Mouse (Mus musculus) hindbrain, embryonic 12.5 days (tissue): ENCODE data around the gene Ccz1. TPM values are rescaled to one million over a fixed set of nuclear protein-coding genes. Genes with fewer than 3 reads are reported as not detected.
"Not testable (repeated sequence)": the region's sequence is repeated elsewhere in the genome, so short reads cannot be mapped to it uniquely, and the experiment has no call there.

Source experiments
- ATAC-seq: fragments of 200-750 bp; cut with Nextera tagmentation; 2 replicates; pipeline ENCODE4 v1.8.0; 2017; ENCODE audit warnings: moderate TSS enrichment; ENCODE audit not compliant: low FRiP score
- H3K27ac ChIP-seq: fragments of 300-500 bp; sonication (generic); 2 replicates; pipeline ENCODE4 v1.5.1; 2016; ENCODE audit warnings: mild to moderate bottlenecking
- H3K27me3 ChIP-seq: fragments of 300-500 bp; sonication (generic); 2 replicates; pipeline ENCODE4 v1.6.1; 2016; ENCODE audit warnings: mild to moderate bottlenecking
- H3K36me3 ChIP-seq: fragments of 300-500 bp; sonication (generic); 2 replicates; pipeline ENCODE4 v1.6.1; 2016; ENCODE audit warnings: mild to moderate bottlenecking
- H3K4me1 ChIP-seq: fragments of 300-500 bp; sonication (generic); 2 replicates; pipeline ENCODE4 v1.6.1; 2016
- H3K4me2 ChIP-seq: fragments of 300-500 bp; sonication (generic); replicated peaks from 2 replicates; pipeline ENCODE4 v1.6.1; 2016; ENCODE audit warnings: mild to moderate bottlenecking
- H3K4me3 ChIP-seq: fragments of 300-500 bp; sonication (generic); 2 replicates; pipeline ENCODE4 v1.5.1; 2016; ENCODE audit warnings: mild to moderate bottlenecking
- H3K9ac ChIP-seq: fragments of 300-500 bp; sonication (generic); 2 replicates; pipeline ENCODE4 v1.6.1; 2016; ENCODE audit warnings: mild to moderate bottlenecking, moderate library complexity
- H3K9me3 ChIP-seq: fragments of 300-500 bp; sonication (generic); replicated peaks from 2 replicates; pipeline ENCODE4 v1.6.1; 2016; ENCODE audit warnings: mild to moderate bottlenecking
- WGBS: fragments of 180-500 bp; shearing (Covaris S2); methylation state at CpG from one replicate; pipeline ENCODE4 v1.1.7; 2016; 5-methylcytosine and 5-hydroxymethylcytosine counted together
- polyA plus RNA-seq: library from polyadenylated mRNA; unstranded; fragments of >200 nt; fragmentation: Nextera tagmentation; extraction: Ambion mirVana; gene quantifications from 2 replicates; pipeline ENCODE4 v1.2.1, GENCODE M21; 2016

The Ccz1 gene
- polyA plus RNA-seq, 1 experiment from 2014 or later: 99.4 TPM

DNA sequence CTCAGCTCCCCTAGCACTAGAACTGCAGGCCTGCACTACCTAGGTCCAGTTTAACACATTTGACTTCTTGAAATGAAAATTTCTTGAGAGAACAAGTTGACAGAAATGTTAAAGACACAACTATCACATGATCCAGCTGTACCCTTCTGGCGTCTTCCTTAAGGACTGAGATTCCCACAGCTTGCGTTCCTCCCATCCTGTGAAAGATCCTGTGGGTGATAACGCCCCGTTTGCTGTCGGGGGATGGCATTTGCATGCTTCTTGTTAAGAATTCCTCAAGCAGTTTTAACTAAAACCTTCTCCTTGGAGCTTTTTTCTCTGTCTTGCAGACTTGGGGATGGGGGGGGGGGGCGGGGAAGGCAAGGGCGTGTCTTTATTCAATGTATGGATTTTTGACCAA is 19.9 kb upstream of the Ccz1 start:
- WGBS: 83% methylated on average over 7 of the region's 7 CpGs
- no peak for ATAC-seq
- no peaks in the 10 kb centered on the region for H3K36me3 ChIP-seq

GRCm38 (mm10) chr5:144032491-144032890 is 17.8 kb upstream of the Ccz1 start:
- Histone ChIP-seq H3K4me2 (no peak overlapping the region), H3K9me3 (no peaks in the 10 kb centered on the region), H3K36me3 (no peaks in the 10 kb centered on the region), H3K4me1 (no peaks in the 10 kb centered on the region), H3K9ac (no peak overlapping the region), H3K4me3 (no peak overlapping the region), H3K27me3 (no peaks in the 10 kb centered on the region), H3K27ac (no peak overlapping the region)
- WGBS: 82% methylated on average over 7 of the region's 7 CpGs
- no peak for ATAC-seq

More for the DNA sequence above, 19.9 kb upstream of the Ccz1 start:
- no peaks in the 10 kb centered on the region for H3K27me3 ChIP-seq
- H3K4me2 ChIP-seq: no peak overlapping the region
- H3K9me3 ChIP-seq: 0 out of 2 replicates have a peak, but pooled peaks cover 1% of the 10 kb centered on the region
- H3K4me1 ChIP-seq: no peaks in the 10 kb centered on the region
- no peak overlapping the region for H3K27ac ChIP-seq
- no peak overlapping the region for H3K4me3 ChIP-seq
- H3K9ac ChIP-seq: no peak overlapping the region

DNA sequence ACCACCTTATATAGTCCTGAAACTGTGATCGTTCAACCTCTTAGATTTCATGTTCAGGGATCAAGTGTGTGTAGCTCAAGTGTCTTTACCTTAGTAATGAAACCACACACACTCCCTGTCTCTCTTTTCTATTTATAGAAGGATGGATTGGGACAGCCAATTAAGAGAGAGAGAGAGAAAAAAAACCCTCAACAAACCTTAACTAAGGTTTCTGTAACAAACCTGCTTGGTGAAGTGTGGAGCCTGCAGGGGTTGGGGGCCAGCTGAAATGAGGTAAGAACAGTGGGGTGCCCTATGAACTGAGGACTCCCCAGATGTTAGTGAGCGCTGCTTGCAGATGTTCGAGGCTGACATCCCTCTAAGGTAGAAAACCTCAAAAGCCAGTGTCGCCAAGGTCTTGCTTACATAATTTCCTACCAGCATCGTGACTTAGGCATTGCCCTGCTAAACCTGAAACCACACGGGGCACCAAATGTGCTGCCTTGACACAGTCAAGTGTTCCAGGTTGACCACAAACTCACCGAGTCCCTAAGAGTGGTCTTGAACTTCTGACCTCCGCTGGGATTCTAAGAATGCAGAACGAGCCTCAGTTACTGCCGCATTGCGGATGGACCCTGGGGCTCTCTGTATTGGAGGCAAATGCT is 12.1 kb upstream of the Ccz1 start, which contains the start of gene Ocm:
Ocm (minus strand) TSS at position 51 of the 644 bp plus-strand sequence.
- H3K9me3 ChIP-seq: no peaks in the 10 kb centered on the region
- no peak within 1 kb of the TSS for H3K27ac ChIP-seq
- 76% methylated on average over 11 of the region's 11 CpGs for WGBS
- H3K4me2 ChIP-seq: no peak within 1 kb of the TSS
- H3K27me3 ChIP-seq: no peaks in the 10 kb centered on the region
- ATAC-seq: no peak
- H3K4me1 ChIP-seq: no peaks in the 10 kb centered on the region
- H3K4me3 ChIP-seq: no peak within 1 kb of the TSS
- H3K9ac ChIP-seq: no peak within 1 kb of the TSS
- no peaks in the 10 kb centered on the region for H3K36me3 ChIP-seq

GRCm38 (mm10) chr5:144015845-144016244 is 1.2 kb upstream of the Ccz1 start:
- no peak overlapping the region for H3K4me2 ChIP-seq
- H3K4me3 ChIP-seq: no peak overlapping the region
- ATAC-seq: no peak
- peaks cover 16% of the 10 kb centered on the region for H3K36me3 ChIP-seq
- 92% methylated on average over 9 of the region's 9 CpGs for WGBS
- peaks cover 5% of the 10 kb centered on the region for H3K4me1 ChIP-seq
- H3K9me3 ChIP-seq: no peaks in the 10 kb centered on the region
- no peak overlapping the region for H3K27ac ChIP-seq
- H3K9ac ChIP-seq: no peak overlapping the region
- H3K27me3 ChIP-seq: no peaks in the 10 kb centered on the region

DNA sequence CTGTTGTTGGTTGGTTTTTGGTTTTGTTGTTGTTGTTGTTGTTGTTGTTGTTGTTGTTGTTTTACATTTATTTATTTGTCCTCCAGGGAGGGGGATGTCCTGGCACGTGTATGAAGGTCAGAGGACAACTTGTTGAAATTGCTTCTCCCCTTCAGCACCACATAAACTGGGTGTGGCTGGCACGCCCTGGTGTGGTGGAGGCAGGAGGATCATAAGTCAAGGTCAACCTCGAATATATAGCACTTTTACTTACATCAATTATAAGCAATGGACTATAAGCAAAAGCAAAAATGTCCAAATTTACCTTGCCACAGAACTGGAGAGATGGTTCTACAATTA is 604 bp upstream of the Ccz1 start:
- WGBS: 79% methylated on average over 3 of the region's 3 CpGs
- H3K4me3 ChIP-seq: peak overlapping the region; percentile 88
- no peaks in the 10 kb centered on the region for H3K27me3 ChIP-seq
- ATAC-seq: 0 out of 2 replicates have a peak, but pooled peaks have one; percentile 47
- peaks cover 5% of the 10 kb centered on the region for H3K4me1 ChIP-seq
- H3K36me3 ChIP-seq: peaks cover 21% of the 10 kb centered on the region
- H3K9ac ChIP-seq: no peak overlapping the region
- H3K4me2 ChIP-seq: peak overlapping the region; percentile 52
- H3K27ac ChIP-seq: no peak overlapping the region
- H3K9me3 ChIP-seq: no peaks in the 10 kb centered on the region

DNA sequence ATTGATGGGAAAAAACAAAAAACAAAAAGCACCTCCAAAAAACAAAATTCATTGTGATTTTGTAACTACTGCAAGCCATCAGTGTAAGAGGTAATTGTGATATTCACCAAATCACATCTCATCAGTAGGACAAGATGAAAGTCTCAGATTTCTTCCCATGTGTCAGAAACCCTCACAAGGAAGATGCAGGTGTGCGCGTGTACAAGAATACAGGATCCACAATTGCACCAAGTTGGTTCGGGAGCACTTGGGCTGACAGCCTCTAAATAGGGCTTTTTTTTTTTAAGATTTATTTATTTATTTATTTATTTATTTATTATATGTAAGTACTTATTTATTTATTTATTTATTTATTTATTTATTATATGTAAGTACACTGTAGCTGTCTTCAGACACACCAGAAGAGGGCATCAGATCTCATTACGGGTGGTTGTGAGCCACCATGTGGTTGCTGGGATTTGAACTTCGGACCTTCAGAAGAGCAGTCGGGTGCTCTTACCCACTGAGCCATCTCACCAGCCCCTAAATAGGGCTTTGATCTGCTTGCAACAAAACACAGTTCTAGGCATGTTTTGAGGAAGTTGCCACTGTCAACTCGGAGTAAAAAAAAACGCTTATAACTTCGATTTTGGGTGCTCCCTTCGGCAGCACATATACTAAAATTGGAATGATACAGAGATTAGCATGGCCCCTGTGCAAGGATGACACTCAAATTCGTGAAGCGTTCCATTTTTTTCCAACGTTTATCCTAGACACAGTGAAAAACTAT is 1.1 kb downstream of the Ccz1 start:
- ATAC-seq: not testable (repeated sequence)

DNA sequence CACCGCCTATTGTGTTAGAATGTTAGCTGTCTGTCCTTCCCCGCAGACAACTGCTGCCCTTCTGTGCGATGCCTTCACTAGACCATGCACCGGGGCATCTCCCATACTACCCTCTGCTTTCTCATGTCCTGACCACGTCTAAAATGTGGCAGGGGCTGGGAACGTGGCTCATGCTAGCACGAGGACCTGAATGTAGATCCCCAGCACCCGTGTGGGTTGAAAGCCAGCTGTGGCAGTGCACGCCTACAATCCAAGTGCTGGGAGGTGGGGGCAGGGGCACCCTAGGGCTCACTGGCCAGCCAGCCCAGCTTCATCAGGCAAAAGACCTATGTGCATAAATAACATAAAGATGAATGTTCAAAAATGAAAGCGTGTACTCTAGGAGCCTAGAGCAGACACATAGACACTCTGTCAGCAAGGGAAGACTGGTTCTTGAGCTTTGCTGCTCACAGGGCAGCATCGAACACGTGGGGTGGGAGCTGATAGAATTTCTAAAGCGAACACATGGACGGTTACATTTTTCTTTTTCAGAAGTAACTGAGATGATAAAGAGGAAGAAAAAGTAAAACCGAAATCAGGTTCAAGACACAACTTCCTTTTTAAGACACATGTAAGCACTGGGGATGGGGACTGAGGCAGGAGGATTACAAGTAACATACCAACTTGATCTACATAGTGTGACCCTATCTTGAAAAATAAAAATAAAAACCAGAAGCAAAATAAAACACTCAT is 12.1 kb downstream of the Ccz1 start:
- 94% methylated on average over 15 of the region's 15 CpGs for WGBS
- no peaks in the 10 kb centered on the region; the same call in 1 of the 2 replicates for H3K9me3 ChIP-seq

More for the DNA sequence above, 1.1 kb downstream of the Ccz1 start:
- H3K4me1 ChIP-seq, H3K27me3 ChIP-seq, H3K27ac ChIP-seq, H3K9me3 ChIP-seq: not testable (repeated sequence)
- Histone ChIP-seq H3K4me2 (peak overlapping the region; percentile 52), H3K9ac (peak overlapping the region; percentile 87; the same call in 1 of the 2 replicates), H3K4me3 (peak overlapping the region; percentile 88), H3K36me3 (peaks cover 37% of the 10 kb centered on the region)
- 66% methylated on average over 13 of the region's 13 CpGs for WGBS

DNA sequence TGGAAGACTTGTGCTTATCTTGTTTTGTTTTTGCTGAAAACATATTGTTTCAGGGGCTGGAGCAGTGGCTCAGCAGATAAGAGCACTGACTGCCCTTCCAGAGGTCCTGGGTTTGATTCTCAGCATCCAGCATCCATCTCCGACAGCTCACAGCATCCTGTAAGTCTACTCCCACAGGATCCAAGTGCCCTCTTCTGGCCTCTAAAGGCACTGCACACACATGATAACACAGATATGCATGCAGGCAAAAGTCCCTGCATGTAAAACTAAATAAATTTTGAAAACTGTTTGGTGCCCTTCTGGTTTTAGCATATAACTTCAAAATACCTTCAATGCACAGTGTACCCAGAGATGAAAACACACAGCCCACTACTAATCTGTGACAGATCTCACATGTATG is 15.3 kb downstream of the Ccz1 start:
- ATAC-seq: no peak
- Histone ChIP-seq H3K27me3 (no peaks in the 10 kb centered on the region), H3K9me3 (no peaks in the 10 kb centered on the region; the same call in 1 of the 2 replicates), H3K4me3 (no peak overlapping the region), H3K27ac (no peak overlapping the region), H3K4me2 (no peak overlapping the region), H3K36me3 (peaks cover 91% of the 10 kb centered on the region), H3K9ac (no peak overlapping the region), H3K4me1 (no peaks in the 10 kb centered on the region)
- 93% methylated on average over 1 of the region's 1 CpGs for WGBS

More for the DNA sequence above, 12.1 kb downstream of the Ccz1 start:
- Histone ChIP-seq H3K27me3 (no peaks in the 10 kb centered on the region), H3K9ac (no peak overlapping the region), H3K27ac (no peak overlapping the region), H3K4me2 (no peak overlapping the region), H3K4me3 (no peak overlapping the region), H3K36me3 (peaks cover 83% of the 10 kb centered on the region), H3K4me1 (no peaks in the 10 kb centered on the region)
- ATAC-seq: no peak

- H3K27ac ChIP-seq: no peak overlapping the region
- no peaks in the 10 kb centered on the region for H3K27me3 ChIP-seq
- H3K4me1 ChIP-seq: no peaks in the 10 kb centered on the region
- ATAC-seq: no peak
- H3K4me3 ChIP-seq: no peak overlapping the region
- H3K9ac ChIP-seq: no peak overlapping the region
- WGBS: 77% methylated on average over 11 of the region's 11 CpGs
- no peaks in the 10 kb centered on the region; the same call in 1 of the 2 replicates for H3K9me3 ChIP-seq
- H3K36me3 ChIP-seq: peaks cover 94% of the 10 kb centered on the region
- no peak overlapping the region for H3K4me2 ChIP-seq
Measured at GRCm38 (mm10) chr5:143994632-143995365, 19.9 kb downstream of the Ccz1 start.

GRCm38 (mm10) chr5:143993849-143994248 is 20.8 kb downstream of the Ccz1 start:
- ATAC-seq: no peak
- no peak overlapping the region for H3K27ac ChIP-seq
- no peak overlapping the region for H3K4me3 ChIP-seq
- H3K4me1 ChIP-seq: no peaks in the 10 kb centered on the region
- H3K36me3 ChIP-seq: peaks cover 94% of the 10 kb centered on the region
- H3K9ac ChIP-seq: no peak overlapping the region
- H3K4me2 ChIP-seq: no peak overlapping the region
- no peaks in the 10 kb centered on the region for H3K9me3 ChIP-seq
- no peaks in the 10 kb centered on the region for H3K27me3 ChIP-seq
- WGBS: 96% methylated on average over 5 of the region's 5 CpGs

DNA sequence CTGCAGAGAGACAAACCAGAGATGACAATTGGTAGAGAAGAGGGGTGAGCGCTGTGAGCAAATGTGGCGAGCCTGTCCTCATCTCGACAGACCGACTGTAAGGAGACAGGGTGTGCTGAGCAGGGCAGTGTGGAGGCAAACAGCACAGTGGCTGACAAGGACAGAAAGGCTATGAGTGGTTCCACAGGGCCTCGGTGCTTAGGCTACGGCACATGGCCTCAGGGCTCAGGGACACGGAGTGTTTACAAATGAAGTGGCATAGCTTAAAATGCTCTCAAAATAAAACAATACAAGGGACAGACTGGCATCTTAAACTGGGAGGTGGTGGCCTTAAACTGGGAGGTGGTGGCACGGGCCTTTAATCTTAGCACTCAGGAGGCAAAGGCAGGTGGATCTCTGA is 21.4 kb downstream of the Ccz1 start:
- Histone ChIP-seq H3K27me3 (no peaks in the 10 kb centered on the region), H3K4me3 (no peak overlapping the region), H3K27ac (no peak overlapping the region), H3K9ac (no peak overlapping the region), H3K36me3 (peaks cover 94% of the 10 kb centered on the region), H3K4me2 (no peak overlapping the region), H3K9me3 (no peaks in the 10 kb centered on the region), H3K4me1 (no peaks in the 10 kb centered on the region)
- 94% methylated on average over 8 of the region's 8 CpGs for WGBS
- no peak for ATAC-seq

- no peak for ATAC-seq
- no peak overlapping the region for H3K27ac ChIP-seq
- no peaks in the 10 kb centered on the region for H3K9me3 ChIP-seq
- H3K4me3 ChIP-seq: no peak overlapping the region
- no peak overlapping the region for H3K9ac ChIP-seq
- 92% methylated on average over 10 of the region's 10 CpGs for WGBS
- H3K4me2 ChIP-seq: no peak overlapping the region
- H3K4me1 ChIP-seq: no peaks in the 10 kb centered on the region
- no peaks in the 10 kb centered on the region for H3K27me3 ChIP-seq
- peaks cover 95% of the 10 kb centered on the region for H3K36me3 ChIP-seq
Measured at GRCm38 (mm10) chr5:143992661-143993060, 22.0 kb downstream of the Ccz1 start.
